Mouse (Mus musculus) lung, postnatal 0 days (tissue): ENCODE results near the gene Plppr3.

Experiments
- CTCF ChIP-seq: IDR thresholded peaks from 2 replicates; pipeline ENCODE4 v1.5.1; 2016; ENCODE audit warnings: antibody characterized with exemption, mild to moderate bottlenecking
- EP300 ChIP-seq: IDR thresholded peaks from 2 replicates; pipeline ENCODE4 v1.6.1; 2016; ENCODE audit warnings: antibody characterized with exemption, mild to moderate bottlenecking, control low read depth

GRCm38 (mm10) chr10:79822372-79822771 is 52.1 kb downstream of the Plppr3 start:
- no peak for TF ChIP-seq CTCF
- TF ChIP-seq EP300: no peak
